Comparison of ENCODE assay signal across 8 mouse cellular contexts in the genomic region with DNA sequence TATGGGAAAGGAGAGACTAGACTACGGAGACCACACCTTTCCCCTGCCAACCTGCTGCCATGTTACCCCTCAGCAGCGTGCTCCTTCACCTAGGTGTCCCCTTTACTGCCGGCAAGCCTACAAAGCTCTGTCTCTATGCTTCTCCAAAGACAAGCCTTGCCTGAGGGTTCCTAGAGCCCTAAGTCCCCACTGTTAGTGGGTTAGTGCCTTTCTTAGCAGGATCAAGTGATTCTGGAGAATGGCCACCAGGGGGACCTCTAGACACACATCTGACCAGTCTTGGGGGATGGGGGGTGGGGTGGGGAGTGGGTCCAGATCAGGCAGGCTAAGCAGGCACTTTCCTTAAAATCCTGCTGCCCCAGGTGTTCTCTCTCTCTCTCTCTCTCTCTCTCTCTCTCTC. TPM values are rescaled to one million over a fixed set of nuclear protein-coding genes. Genes with fewer than 3 reads are reported as not detected.
DNase-seq lines count a peak whose midpoint lies in the region; ATAC-seq and TF ChIP-seq lines count a peak whose summit lies in the region.

No protein-coding gene starts in this region.

- H3K36me3 ChIP-seq in forebrain, embryonic 15.5 days, result no peaks in the 10 kb centered on the region
- H3K36me3 ChIP-seq in limb, embryonic 14.5 days (ENCODE audit: control insufficient read depth, insufficient read depth, low read length), result no peaks in the 10 kb centered on the region
- no peaks in the 10 kb centered on the region for H3K36me3 ChIP-seq in neural tube, embryonic 12.5 days

- peak; percentile 39; the same call in 1 of the 2 replicates for ATAC-seq in forebrain, embryonic 15.5 days (replicated peaks)
- peak; percentile 50; the same call in 1 of the 2 replicates for ATAC-seq in limb, embryonic 14.5 days (ENCODE audit: low FRiP score, low read depth)
- ATAC-seq in neural tube, embryonic 12.5 days (ENCODE audit: low FRiP score, low read depth), result peak; percentile 18; the same call in 1 of the 2 replicates

- H3K9me3 ChIP-seq in forebrain, embryonic 15.5 days, result no peaks in the 10 kb centered on the region
- H3K9me3 ChIP-seq in limb, embryonic 14.5 days (ENCODE audit: control insufficient read depth, low read length), result no peaks in the 10 kb centered on the region
- no peaks in the 10 kb centered on the region for H3K9me3 ChIP-seq in neural tube, embryonic 12.5 days

- peak overlapping the region; percentile 95 for H3K27ac ChIP-seq in bone marrow, adult 2 months (ENCODE audit: control insufficient read depth, insufficient read depth, low read depth, low read length, poor library complexity)
- H3K27ac ChIP-seq in forebrain, embryonic 15.5 days (replicated peaks), result no peak overlapping the region
- H3K27ac ChIP-seq in limb, embryonic 14.5 days (replicated peaks; ENCODE audit: low read depth, low read length), result no peak overlapping the region
- H3K27ac ChIP-seq in neural tube, embryonic 12.5 days, result no peak overlapping the region

- peak; percentile 54 for TF ChIP-seq CTCF in bone marrow, adult 2 months (IDR thresholded peaks at IDR 0.05; ENCODE audit: control insufficient read depth, insufficient read depth, low read length)

- H3K4me2 ChIP-seq in forebrain, embryonic 15.5 days (replicated peaks), result no peak overlapping the region
- no peak overlapping the region for H3K4me2 ChIP-seq in limb, embryonic 14.5 days (replicated peaks; ENCODE audit: low read depth, low read length, severe bottlenecking)
- H3K4me2 ChIP-seq in neural tube, embryonic 12.5 days (replicated peaks), result no peak overlapping the region

- H3K9ac ChIP-seq in forebrain, embryonic 15.5 days (replicated peaks), result no peak overlapping the region
- H3K9ac ChIP-seq in limb, embryonic 14.5 days (ENCODE audit: low read depth, low read length, severe bottlenecking), result no peak overlapping the region
- no peak overlapping the region for H3K9ac ChIP-seq in neural tube, embryonic 12.5 days

- intact Hi-C loops in heart, postnatal 14 days (cut with DNase I), result loop anchor here (1.0 to 5.0 kb wide), 2 partner anchors 61 to 130 kb away; no protein-coding TSS in a partner anchor

- 30% methylated on average over 3 of the region's 3 CpGs for WGBS in bone marrow, adult 2 months
- 22% methylated on average over 3 of the region's 3 CpGs for WGBS in forebrain, embryonic 15.5 days
- WGBS in limb, embryonic 14.5 days, result 14% methylated on average over 3 of the region's 3 CpGs
- 16% methylated on average over 3 of the region's 3 CpGs for WGBS in neural tube, embryonic 12.5 days

- DNase-seq in heart, postnatal 14 days, result peak; percentile 42 to 54
- no peak for DNase-seq in heart, adult 11 months
- peak; percentile 81 for DNase-seq in CD4-positive helper T cell, adult 2 months (ENCODE audit: low read depth, low spot score)
- peak; percentile 80 for DNase-seq in limb, embryonic 14.5 days (ENCODE audit: low spot score)
- DNase-seq in right cerebral cortex, postnatal 14 days, result no peak

- H3K27me3 ChIP-seq in forebrain, embryonic 15.5 days, result no peaks in the 10 kb centered on the region
- no peaks in the 10 kb centered on the region for H3K27me3 ChIP-seq in limb, embryonic 14.5 days (ENCODE audit: control insufficient read depth, insufficient read depth, low read length)
- H3K27me3 ChIP-seq in neural tube, embryonic 12.5 days (replicated peaks), result peaks cover 28% of the 10 kb centered on the region

- no peak for TF ChIP-seq POLR2A in bone marrow, adult 2 months (IDR thresholded peaks at IDR 0.05; ENCODE audit: borderline replicate concordance, control insufficient read depth, low read depth, low read length)
- no peak for TF ChIP-seq POLR2A in limb, embryonic 14.5 days (IDR thresholded peaks at IDR 0.05; ENCODE audit: borderline replicate concordance, extremely low read depth, insufficient read depth, insufficient read length)

- H3K4me1 ChIP-seq in bone marrow, adult 2 months (ENCODE audit: control insufficient read depth, insufficient read depth, low read length), result no peaks in the 10 kb centered on the region; the same call in 1 of the 2 replicates
- H3K4me1 ChIP-seq in forebrain, embryonic 15.5 days, result no peaks in the 10 kb centered on the region
- no peaks in the 10 kb centered on the region for H3K4me1 ChIP-seq in limb, embryonic 14.5 days (ENCODE audit: control insufficient read depth, insufficient read depth, low read length)
- H3K4me1 ChIP-seq in neural tube, embryonic 12.5 days, result no peaks in the 10 kb centered on the region

- H3K4me3 ChIP-seq in bone marrow, adult 2 months (replicated peaks; ENCODE audit: control insufficient read depth, low read depth, low read length), result no peak overlapping the region
- H3K4me3 ChIP-seq in forebrain, embryonic 15.5 days, result no peak overlapping the region
- H3K4me3 ChIP-seq in limb, embryonic 14.5 days (replicated peaks; ENCODE audit: low read length), result no peak overlapping the region
- no peak overlapping the region for H3K4me3 ChIP-seq in neural tube, embryonic 12.5 days

RNA-seq across cellular contexts. Expression of a gene that starts 1.2 kb away (rescaled TPM):
- total RNA-seq in heart, postnatal 14 days (2021), result not detected
- 3.4 and 17.9 TPM in 2 replicates for polyA plus RNA-seq in bone marrow, adult 2 months (2011; ENCODE audit: insufficient read depth, insufficient read length, low replicate concordance, missing spikeins)
- 0.20 TPM in 1 of 2 replicates, not detected in the other for polyA plus RNA-seq in forebrain, embryonic 15.5 days (2015; fragmentation: Nextera tagmentation; extraction: Ambion mirVana)
- polyA plus RNA-seq in limb, embryonic 14.5 days (2012; rRNA removed), result 0.05 and 0.11 TPM in 2 replicates
- not detected in 2 replicates for polyA plus RNA-seq in limb, embryonic 14.5 days (2014; fragmentation: Nextera tagmentation; extraction: Ambion mirVana)
- 0.09 and 0.29 TPM in 2 replicates for polyA plus RNA-seq in neural tube, embryonic 12.5 days (2016; fragmentation: Nextera tagmentation; extraction: Ambion mirVana)

RNA-seq across cellular contexts. Expression of a gene that starts 6.6 kb away (rescaled TPM):
- 10 to 100 TPM; 22.0 to 24.4 TPM for total RNA-seq in heart, postnatal 14 days (2021)
- 5.0 and 15.0 TPM in 2 replicates for polyA plus RNA-seq in bone marrow, adult 2 months (2011; ENCODE audit: insufficient read depth, insufficient read length, low replicate concordance, missing spikeins)
- 11.6 and 14.1 TPM in 2 replicates for polyA plus RNA-seq in forebrain, embryonic 15.5 days (2015; fragmentation: Nextera tagmentation; extraction: Ambion mirVana)
- polyA plus RNA-seq in limb, embryonic 14.5 days (2012; rRNA removed), result 15.3 and 17.4 TPM in 2 replicates
- polyA plus RNA-seq in limb, embryonic 14.5 days (2014; fragmentation: Nextera tagmentation; extraction: Ambion mirVana), result 5.9 and 7.4 TPM in 2 replicates
- 10.0 and 10.2 TPM in 2 replicates for polyA plus RNA-seq in neural tube, embryonic 12.5 days (2016; fragmentation: Nextera tagmentation; extraction: Ambion mirVana)

RNA-seq across cellular contexts. Expression of a gene that starts 22.7 kb away (rescaled TPM):
- 10 to 100 TPM; 33.8 to 37.1 TPM for total RNA-seq in heart, postnatal 14 days (2021)
- 3.4 and 22.4 TPM in 2 replicates for polyA plus RNA-seq in bone marrow, adult 2 months (2011; ENCODE audit: insufficient read depth, insufficient read length, low replicate concordance, missing spikeins)
- polyA plus RNA-seq in forebrain, embryonic 15.5 days (2015; fragmentation: Nextera tagmentation; extraction: Ambion mirVana), result 406 and 408 TPM in 2 replicates
- 76.2 TPM in 2 replicates for polyA plus RNA-seq in limb, embryonic 14.5 days (2012; rRNA removed)
- 38.9 and 42.9 TPM in 2 replicates for polyA plus RNA-seq in limb, embryonic 14.5 days (2014; fragmentation: Nextera tagmentation; extraction: Ambion mirVana)
- 241 and 266 TPM in 2 replicates for polyA plus RNA-seq in neural tube, embryonic 12.5 days (2016; fragmentation: Nextera tagmentation; extraction: Ambion mirVana)

RNA-seq across cellular contexts. Expression of a gene that starts 26.2 kb away (rescaled TPM):
- total RNA-seq in heart, postnatal 14 days (2021), result 10 to 100 TPM; 16.1 to 17.0 TPM
- 0.54 TPM in 1 of 2 replicates, not detected in the other for polyA plus RNA-seq in bone marrow, adult 2 months (2011; ENCODE audit: insufficient read depth, insufficient read length, low replicate concordance, missing spikeins)
- 3.6 and 4.8 TPM in 2 replicates for polyA plus RNA-seq in forebrain, embryonic 15.5 days (2015; fragmentation: Nextera tagmentation; extraction: Ambion mirVana)
- 3.3 and 3.9 TPM in 2 replicates for polyA plus RNA-seq in limb, embryonic 14.5 days (2012; rRNA removed)
- 2.1 and 2.6 TPM in 2 replicates for polyA plus RNA-seq in limb, embryonic 14.5 days (2014; fragmentation: Nextera tagmentation; extraction: Ambion mirVana)
- 0.75 and 1.5 TPM in 2 replicates for polyA plus RNA-seq in neural tube, embryonic 12.5 days (2016; fragmentation: Nextera tagmentation; extraction: Ambion mirVana)

RNA-seq across cellular contexts. Expression of a gene that starts 34.7 kb away (rescaled TPM):
- total RNA-seq in heart, postnatal 14 days (2021), result 1 to 10 TPM; 3.0 to 3.9 TPM
- polyA plus RNA-seq in bone marrow, adult 2 months (2011; ENCODE audit: insufficient read depth, insufficient read length, low replicate concordance, missing spikeins), result not detected in 2 replicates
- polyA plus RNA-seq in forebrain, embryonic 15.5 days (2015; fragmentation: Nextera tagmentation; extraction: Ambion mirVana), result 3.3 and 3.4 TPM in 2 replicates
- polyA plus RNA-seq in limb, embryonic 14.5 days (2012; rRNA removed), result 7.7 and 10.9 TPM in 2 replicates
- 13.4 and 22.5 TPM in 2 replicates for polyA plus RNA-seq in limb, embryonic 14.5 days (2014; fragmentation: Nextera tagmentation; extraction: Ambion mirVana)
- 1.7 and 2.3 TPM in 2 replicates for polyA plus RNA-seq in neural tube, embryonic 12.5 days (2016; fragmentation: Nextera tagmentation; extraction: Ambion mirVana)

Comparison
In these comparisons a context has a peak if more than half of its experiments do, and no peak if none do; other contexts are left out.
1. DNase-seq: peak in heart, postnatal 14 days (2 of 2), CD4-positive helper T cell, adult 2 months (single experiment) and limb, embryonic 14.5 days (single experiment); none in heart, adult 11 months (single experiment) and right cerebral cortex, postnatal 14 days (single experiment).
2. Peak in every context shown above with its lines, with median percentiles within 50 percentile points of each other: ATAC-seq.